In genomic region chr3:51004216-51004615, GRCm38 (mm10) we compare ENCODE assay signal across 25 mouse cellular contexts.
DNase-seq lines count a peak whose midpoint lies in the region; ATAC-seq and TF ChIP-seq lines count a peak whose summit lies in the region.
"Had no signal": no experiment of that assay in that cellular context is flagged by ENCODE, and none has a peak within 500 bp of the region (broad histone marks: within the 10 kb centered on the region; RNA-seq: fewer than 3 reads in every experiment).

No protein-coding gene starts in this region.

- no peak for ATAC-seq in forebrain, embryonic 16.5 days
- no peak for ATAC-seq in forebrain, postnatal 0 days
- ATAC-seq in kidney, postnatal 0 days (replicated peaks; ENCODE audit: low FRiP score, low read depth) = no peak
- ATAC-seq: inflammation-experienced regulatory T-cells, adult 6 months; intestine, postnatal 0 days had no signal

- H3K36me3 ChIP-seq in forebrain, embryonic 16.5 days (ENCODE audit: control insufficient read depth, insufficient read depth) = no peaks in the 10 kb centered on the region
- no peaks in the 10 kb centered on the region for H3K36me3 ChIP-seq in forebrain, postnatal 0 days (ENCODE audit: insufficient read depth)
- no peaks in the 10 kb centered on the region for H3K36me3 ChIP-seq in kidney, postnatal 0 days (ENCODE audit: insufficient read depth, low read length)
- H3K36me3 ChIP-seq: embryonic facial prominence, embryonic 15.5 days; heart, embryonic 10.5 days had no signal

- TF ChIP-seq CTCF in forebrain, postnatal 0 days (IDR thresholded peaks at IDR 0.05; ENCODE audit: low read depth) = no peak
- no peak for TF ChIP-seq CTCF in kidney, postnatal 0 days (IDR thresholded peaks at IDR 0.05; ENCODE audit: low read depth)

- no peaks in the 10 kb centered on the region for H3K27me3 ChIP-seq in forebrain, embryonic 16.5 days (replicated peaks; ENCODE audit: control insufficient read depth, insufficient read depth, low read length)
- H3K27me3 ChIP-seq in forebrain, postnatal 0 days (ENCODE audit: insufficient read depth, low read length) = no peaks in the 10 kb centered on the region
- H3K27me3 ChIP-seq in kidney, postnatal 0 days (ENCODE audit: insufficient read depth, low read length) = no peaks in the 10 kb centered on the region
- H3K27me3 ChIP-seq: embryonic facial prominence, embryonic 15.5 days had no signal

- peaks cover 3% of the 10 kb centered on the region; the same call in 1 of the 2 replicates for H3K4me1 ChIP-seq in forebrain, embryonic 16.5 days (replicated peaks; ENCODE audit: control insufficient read depth, insufficient read depth, low read length)
- no peaks in the 10 kb centered on the region for H3K4me1 ChIP-seq in forebrain, postnatal 0 days (ENCODE audit: insufficient read depth)
- H3K4me1 ChIP-seq in kidney, postnatal 0 days (replicated peaks; ENCODE audit: insufficient read depth, low read length) = no peaks in the 10 kb centered on the region
- H3K4me1 ChIP-seq: embryonic facial prominence, embryonic 15.5 days; heart, embryonic 10.5 days had no signal

- no peak for DNase-seq in forebrain, postnatal 0 days
- peak; percentile 14 for DNase-seq in kidney, postnatal 0 days (ENCODE audit: low spot score)
- no peak for DNase-seq in kidney, postnatal 10 days
- peak; percentile 34 for DNase-seq in brain, adult 2 months (ENCODE audit: low read depth, low spot score)
- DNase-seq in right cerebral cortex, postnatal 14 days = no peak
- DNase-seq in spleen, postnatal 14 days (ENCODE audit: low spot score in 2 of 2) = no peak
- DNase-seq: adrenal gland, adult 2 months; adrenal gland, postnatal 25 days; B cell, adult 2 months; cerebellum, adult 11 months; cerebellum, adult 8-10 months; cerebellum, postnatal 14 days; embryo, embryonic 11 days; gastrocnemius, postnatal 10 days; heart, adult 18-20 months; heart, postnatal 10 days; heart, postnatal 4 days; kidney, adult 8-10 months had no signal

- WGBS in forebrain, embryonic 16.5 days = 43% methylated on average over 1 of the region's 1 CpGs
- 58% methylated on average over 1 of the region's 1 CpGs for WGBS in forebrain, postnatal 0 days
- 50% methylated on average over 1 of the region's 1 CpGs for WGBS in kidney, postnatal 0 days

- H3K9ac ChIP-seq in forebrain, embryonic 16.5 days (replicated peaks; ENCODE audit: low read depth, low read length) = no peak overlapping the region
- H3K9ac ChIP-seq in forebrain, postnatal 0 days = no peak overlapping the region
- no peak overlapping the region for H3K9ac ChIP-seq in kidney, postnatal 0 days (ENCODE audit: low read depth, low read length)
- H3K9ac ChIP-seq: embryonic facial prominence, embryonic 15.5 days; hindbrain, embryonic 14.5 days had no signal

- no peaks in the 10 kb centered on the region for H3K9me3 ChIP-seq in forebrain, embryonic 16.5 days (ENCODE audit: control insufficient read depth, low read length)
- H3K9me3 ChIP-seq in forebrain, postnatal 0 days (ENCODE audit: low read length) = no peaks in the 10 kb centered on the region
- no peaks in the 10 kb centered on the region for H3K9me3 ChIP-seq in kidney, postnatal 0 days (replicated peaks; ENCODE audit: low read length)
- H3K9me3 ChIP-seq: embryonic facial prominence, embryonic 15.5 days; heart, embryonic 10.5 days had no signal

- peak overlapping the region; percentile 48; the same call in 1 of the 2 replicates for H3K27ac ChIP-seq in forebrain, embryonic 16.5 days (ENCODE audit: low read length)
- no peak overlapping the region for H3K27ac ChIP-seq in forebrain, postnatal 0 days (ENCODE audit: low read depth, low read length)
- no peak overlapping the region for H3K27ac ChIP-seq in kidney, postnatal 0 days
- H3K27ac ChIP-seq: embryonic facial prominence, embryonic 15.5 days; heart, embryonic 10.5 days; hindbrain, embryonic 14.5 days had no signal

- H3K4me3 ChIP-seq in forebrain, embryonic 16.5 days (replicated peaks; ENCODE audit: low read length) = no peak overlapping the region
- H3K4me3 ChIP-seq in forebrain, postnatal 0 days (ENCODE audit: low read depth, low read length) = no peak overlapping the region
- H3K4me3 ChIP-seq in kidney, postnatal 0 days (replicated peaks; ENCODE audit: low read depth, low read length) = no peak overlapping the region
- H3K4me3 ChIP-seq: embryonic facial prominence, embryonic 15.5 days; erythroblast, embryonic 14.5 days; heart, embryonic 10.5 days had no signal

- no peak overlapping the region for H3K4me2 ChIP-seq in forebrain, embryonic 16.5 days (ENCODE audit: low read length)
- no peak overlapping the region for H3K4me2 ChIP-seq in forebrain, postnatal 0 days (ENCODE audit: low read depth)
- no peak overlapping the region for H3K4me2 ChIP-seq in kidney, postnatal 0 days (ENCODE audit: low read length)
- H3K4me2 ChIP-seq: embryonic facial prominence, embryonic 15.5 days; hindbrain, embryonic 14.5 days had no signal

Comparison
In these comparisons a context has a peak if more than half of its experiments do, and no peak if none do; other contexts are left out.
1. DNase-seq: peak in kidney, postnatal 0 days (single experiment) and brain, adult 2 months (single experiment); none in forebrain, postnatal 0 days (single experiment), kidney, postnatal 10 days (single experiment), right cerebral cortex, postnatal 14 days (single experiment) and spleen, postnatal 14 days (0 of 2).